ENCODE assay signal across 8 mouse cellular contexts in the genomic region with DNA sequence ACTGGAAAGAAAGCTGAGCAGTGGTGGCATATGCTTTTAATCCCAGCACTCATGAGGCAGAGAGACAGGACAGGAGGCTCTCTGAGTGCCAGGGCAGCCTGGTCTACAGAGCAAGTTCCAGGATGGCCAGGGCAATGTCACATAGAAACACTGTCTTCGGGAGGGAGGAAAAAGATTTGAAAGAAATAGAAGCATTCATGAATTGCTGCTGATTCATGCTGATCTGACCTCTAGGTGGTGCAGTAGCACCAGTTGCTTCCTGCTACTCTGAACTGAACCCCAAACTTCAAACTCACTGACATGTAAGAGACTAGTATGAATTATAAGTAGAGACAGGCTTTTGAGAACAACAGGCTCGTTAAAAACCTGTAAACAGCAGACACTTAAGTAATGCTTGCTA. TPM values are rescaled to one million over a fixed set of nuclear protein-coding genes. Genes with fewer than 3 reads are reported as not detected.
DNase-seq lines count a peak whose midpoint lies in the region; TF ChIP-seq lines count a peak whose summit lies in the region.

No protein-coding gene starts in this region.

- H3K4me3 ChIP-seq in MEL (ENCODE audit: control insufficient read depth in 1 of 2, insufficient read depth in 1 of 2, low read depth in 2 of 2, low read length in 2 of 2): no peak overlapping the region

- H3K27me3 ChIP-seq in MEL (ENCODE audit: control insufficient read depth in 1 of 2, insufficient read depth in 2 of 2, low read length in 2 of 2): no peaks in the 10 kb centered on the region

- peak; percentile 49 to 71 (median 62) for TF ChIP-seq CTCF in MEL (IDR thresholded peaks at IDR 0.05 in 2 of 3, conservative IDR thresholded peaks at IDR 0.05 in 1 of 3; ENCODE audit: control insufficient read depth in 1 of 3, insufficient read depth in 1 of 3, low read depth in 2 of 3, low read length in 3 of 3, poor library complexity in 1 of 3, severe bottlenecking in 1 of 3)

- H3K9ac ChIP-seq in MEL (ENCODE audit: control insufficient read depth, low read depth, low read length, poor library complexity, severe bottlenecking): no peak overlapping the region

- peaks cover 71% of the 10 kb centered on the region for H3K79me2 ChIP-seq in MEL (ENCODE audit: control insufficient read depth, insufficient read depth, low read length, poor library complexity)

- H3K36me3 ChIP-seq in MEL (ENCODE audit: control insufficient read depth in 1 of 2, insufficient read depth in 2 of 2, low read length in 2 of 2): peaks cover 27 to 53% of the 10 kb centered on the region in 2 experiments

- no peak for TF ChIP-seq POLR2A in MEL (IDR thresholded peaks at IDR 0.05; ENCODE audit: control insufficient read depth in 1 of 2, insufficient read depth in 1 of 2, low read depth in 1 of 2, low read length in 2 of 2, poor library complexity in 1 of 2)

- TF ChIP-seq RAD21 in MEL (IDR thresholded peaks at IDR 0.05; ENCODE audit: low read depth, low read length): peak; percentile 40

- peak; percentile 23 to 64 for DNase-seq in heart, adult 18-20 months
- DNase-seq in heart, postnatal 36 days: no peak
- peak; percentile 62 for DNase-seq in 3T3-L1 (ENCODE audit: low read depth, low spot score)
- DNase-seq in MEL (ENCODE audit: low read depth, low spot score): peak; percentile 71
- DNase-seq in kidney, postnatal 25 days: peak; percentile 31 to 59
- peak; percentile 32 for DNase-seq in skeletal muscle tissue, adult 2 months (ENCODE audit: low read depth, low spot score)
- no peak for DNase-seq in urinary bladder, postnatal 25 days (ENCODE audit: low spot score)
- DNase-seq in right cerebral cortex, postnatal 14 days: no peak

- H3K4me1 ChIP-seq in MEL (ENCODE audit: control insufficient read depth in 1 of 2, insufficient read depth in 2 of 2, low read length in 2 of 2): peaks cover 10 to 21% of the 10 kb centered on the region in 2 experiments

- no peak overlapping the region for H3K27ac ChIP-seq in MEL (ENCODE audit: control insufficient read depth, low read depth, low read length)

- intact Hi-C loops in heart, postnatal 36 days (cut with DNase I): loop anchor here (5.0 kb wide), 1 partner anchor 81 kb away; the partner anchor contains the start of genes Wars and Wdr25

- TF ChIP-seq EP300 in MEL (IDR thresholded peaks at IDR 0.05; ENCODE audit: low read depth in 1 of 2, low read length in 2 of 2): no peak

- H3K9me3 ChIP-seq in MEL (replicated peaks; ENCODE audit: insufficient read depth, low read length): no peaks in the 10 kb centered on the region

TF ChIP-seq in MEL, 35 proteins besides CTCF, POLR2A, EP300 and RAD21:
- TF ChIP-seq KAT2A (conservative IDR thresholded peaks at IDR 0.05; ENCODE audit: low read depth, low read length) (no peak), MAZ (IDR thresholded peaks at IDR 0.05; ENCODE audit: low read depth, low read length) (no peak), ELF1 (IDR thresholded peaks at IDR 0.05; ENCODE audit: low read depth, low read length) (peak; percentile 40; the same call in 1 of the 2 replicates), UBTF (IDR thresholded peaks at IDR 0.05; ENCODE audit: borderline replicate concordance, insufficient read depth, low read depth, low read length) (no peak), SMC3 (IDR thresholded peaks at IDR 0.05; ENCODE audit: low read depth, low read length) (peak; percentile 41), MYC (IDR thresholded peaks at IDR 0.05; ENCODE audit: low read depth, low read length) (no peak), USF1 (IDR thresholded peaks at IDR 0.05; ENCODE audit: low read depth, low read length) (no peak), ZMIZ1 (IDR thresholded peaks at IDR 0.05; ENCODE audit: low read depth, low read length) (no peak), CHD1 (IDR thresholded peaks at IDR 0.05; ENCODE audit: low read depth, low read length) (no peak), GABPA (IDR thresholded peaks at IDR 0.05; ENCODE audit: low read depth, low read length) (peak; percentile 53; the same call in 1 of the 2 replicates)

RNA-seq across cellular contexts. Expression of gene Yy1, which starts 18.4 kb away (rescaled TPM):
- total RNA-seq in heart, adult 18-20 months (2021): 10 to 100 TPM; 31.5 to 37.2 TPM
- 10 to 100 TPM; 38.3 to 42.7 TPM for total RNA-seq in heart, postnatal 36 days (2021)
- total RNA-seq in MEL (2012; rRNA removed): 34.9 and 37.1 TPM in 2 replicates
- 10 to 100 TPM; 52.1 to 62.4 TPM for polyA plus RNA-seq in MEL (2012; ENCODE audit: insufficient read depth in 1 of 2, insufficient read length in 2 of 2, low read depth in 1 of 2, low replicate concordance in 2 of 2, missing spikeins in 1 of 2)

RNA-seq across cellular contexts. Expression of gene Slc25a29, which starts 24.6 kb away (rescaled TPM):
- total RNA-seq in heart, adult 18-20 months (2021): 1 to 10 TPM; 8.7 to 9.1 TPM
- total RNA-seq in heart, postnatal 36 days (2021): 10 to 100 TPM in 1 of 2 experiments, 1 to 10 TPM in 1; 8.5 to 10.7 TPM
- 2.6 and 3.3 TPM in 2 replicates for total RNA-seq in MEL (2012; rRNA removed)
- 1 to 10 TPM in 1 of 2 experiments, not detected in 1; 3.0 TPM for polyA plus RNA-seq in MEL (2012; ENCODE audit: insufficient read depth in 1 of 2, insufficient read length in 2 of 2, low read depth in 1 of 2, low replicate concordance in 2 of 2, missing spikeins in 1 of 2)

RNA-seq across cellular contexts. Expression of gene Slc25a47, which starts 24.7 kb away (rescaled TPM):
- total RNA-seq in heart, adult 18-20 months (2021): 1 to 10 TPM; 8.1 to 9.1 TPM
- total RNA-seq in heart, postnatal 36 days (2021): 1 to 10 TPM; 6.5 to 6.9 TPM
- 10.3 and 15.6 TPM in 2 replicates for total RNA-seq in MEL (2012; rRNA removed)
- polyA plus RNA-seq in MEL (2012; ENCODE audit: insufficient read depth in 1 of 2, insufficient read length in 2 of 2, low read depth in 1 of 2, low replicate concordance in 2 of 2, missing spikeins in 1 of 2): 10 to 100 TPM in 1 of 2 experiments, not detected in 1; 17.9 TPM

Comparison
In these comparisons a context has a peak if more than half of its experiments do, and no peak if none do; other contexts are left out.
1. DNase-seq: peak in heart, adult 18-20 months (2 of 2), 3T3-L1 (single experiment), MEL (single experiment), kidney, postnatal 25 days (2 of 2) and skeletal muscle tissue, adult 2 months (single experiment); none in heart, postnatal 36 days (0 of 2), urinary bladder, postnatal 25 days (single experiment) and right cerebral cortex, postnatal 14 days (single experiment).